Mouse (Mus musculus): ENCODE measurements around the gene BC030499.
A peak's percentile ranks its signal among the peaks of the same experiment; 100 is the strongest.

BC030499 gene

GRCm38 (mm10) chr11:78305272-78305671 is 14.6 kb downstream of the BC030499 start:
- DNase-seq (ENCODE audit: low spot score), result no peak

DNA sequence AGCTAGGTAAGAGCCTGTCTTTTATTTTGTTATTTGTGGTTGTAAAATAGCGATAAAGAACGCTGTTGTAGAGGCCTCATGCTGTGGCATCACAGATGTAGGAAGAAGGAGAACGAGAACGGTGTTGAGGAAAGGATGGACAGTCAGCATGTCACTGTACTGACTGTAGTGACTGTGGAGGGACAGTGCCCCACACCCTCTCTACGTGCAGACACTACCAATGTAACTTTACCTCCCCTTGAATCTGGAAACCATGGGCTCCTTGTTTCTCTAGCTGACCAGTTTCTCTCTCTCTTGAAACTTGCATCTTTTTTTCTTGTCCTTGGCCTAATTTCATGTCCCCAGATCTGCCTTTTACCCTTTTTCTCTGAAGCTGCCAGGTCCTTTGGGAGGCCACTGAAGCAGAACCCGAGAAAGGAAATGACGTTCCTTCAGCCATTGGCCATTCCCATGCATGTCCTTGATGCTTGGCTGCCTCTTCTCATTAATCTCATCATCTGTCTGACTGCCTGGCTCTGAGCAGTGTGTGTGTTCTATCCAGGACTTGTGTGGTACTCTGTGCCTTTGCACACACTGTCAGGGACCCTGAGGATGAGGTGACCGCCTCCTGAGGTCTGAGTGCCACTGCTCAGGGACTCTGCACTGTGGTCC is 20.3 kb downstream of the BC030499 start:
- no peak for DNase-seq (ENCODE audit: low spot score)

DNA sequence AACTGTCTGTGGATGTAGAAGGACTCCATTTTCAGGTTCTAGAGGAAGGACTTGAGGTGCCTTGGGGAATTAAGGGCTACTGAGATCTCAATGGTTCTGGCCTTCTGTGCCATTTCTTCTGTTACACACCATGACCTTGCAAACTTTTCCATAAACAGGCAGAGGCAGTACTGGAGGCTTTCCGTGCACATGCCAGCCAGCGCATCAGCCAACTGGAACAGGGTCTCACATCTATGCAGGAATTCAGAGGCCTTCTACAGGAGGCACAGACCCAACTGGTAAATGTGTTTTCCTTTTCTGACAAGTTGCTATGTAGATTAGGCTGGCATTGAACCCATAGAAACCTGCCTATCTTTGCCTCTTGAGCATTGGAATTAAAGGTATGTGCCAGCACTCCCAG is 23.0 kb downstream of the BC030499 start:
- DNase-seq (ENCODE audit: low spot score), result no peak

DNA sequence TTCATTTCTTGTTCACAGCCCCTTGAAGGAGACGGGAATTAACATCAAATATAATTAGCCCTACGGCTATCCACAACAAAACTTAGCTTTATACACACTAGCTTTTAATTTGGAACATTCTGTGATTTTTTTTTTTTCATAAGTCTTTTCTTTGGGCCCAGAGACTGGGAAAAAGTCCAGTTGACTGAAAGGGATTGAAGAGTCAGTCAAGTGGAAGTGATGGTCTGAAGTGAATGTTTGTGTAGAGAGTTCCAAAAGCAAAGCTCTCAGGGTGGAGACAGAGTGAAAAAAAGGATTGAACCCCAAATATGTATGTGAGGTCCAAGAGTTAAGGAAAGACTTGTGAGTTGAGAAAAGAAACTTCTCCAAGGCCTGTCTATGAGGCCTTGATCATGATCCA is 27.8 kb downstream of the BC030499 start:
- DNase-seq (ENCODE audit: low spot score), result no peak

GRCm38 (mm10) chr11:78322076-78322831 is 31.6 kb downstream of the BC030499 start:
- no peak for DNase-seq (ENCODE audit: low spot score)

GRCm38 (mm10) chr11:78322860-78323259 is 32.2 kb downstream of the BC030499 start, which contains the start of gene Aldoc:
Aldoc (plus strand) TSS chr11:78322968.
- peak; percentile 85 for DNase-seq (ENCODE audit: low spot score)

DNA sequence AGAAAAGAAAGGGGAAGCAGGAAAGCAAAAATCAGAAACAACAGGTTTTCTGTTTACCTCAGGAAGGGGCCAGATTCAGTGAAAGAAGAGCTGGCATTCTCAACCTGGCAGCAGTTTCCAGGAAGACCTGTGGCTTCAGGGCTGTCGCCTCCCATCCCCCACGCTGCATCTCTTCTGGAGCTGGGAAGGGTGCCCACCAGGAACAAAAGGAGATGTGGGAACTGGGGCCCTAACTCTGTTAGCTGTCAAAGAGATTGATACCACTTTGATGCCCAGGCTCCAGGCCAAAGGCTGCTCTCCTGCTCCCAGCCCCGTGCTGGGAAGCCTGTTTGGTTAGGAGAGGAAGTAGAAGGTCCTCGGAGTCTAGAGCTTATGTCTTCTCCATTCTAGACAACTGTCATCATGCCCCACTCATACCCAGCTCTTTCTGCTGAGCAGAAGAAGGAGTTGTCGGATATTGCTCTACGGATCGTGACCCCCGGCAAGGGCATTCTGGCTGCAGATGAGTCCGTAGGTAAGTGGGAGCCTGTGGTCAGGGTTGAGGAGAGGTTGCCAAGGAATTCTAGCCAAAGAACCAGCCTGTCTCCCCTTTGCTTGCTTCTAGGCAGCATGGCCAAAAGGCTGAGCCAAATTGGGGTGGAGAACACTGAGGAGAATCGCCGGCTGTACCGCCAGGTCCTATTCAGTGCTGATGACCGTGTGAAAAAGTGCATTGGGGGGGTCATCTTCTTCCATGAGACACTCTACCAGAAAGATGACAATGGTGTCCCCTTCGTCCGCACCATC is 33.6 kb downstream of the BC030499 start:
- no peak for DNase-seq (ENCODE audit: low spot score)

DNA sequence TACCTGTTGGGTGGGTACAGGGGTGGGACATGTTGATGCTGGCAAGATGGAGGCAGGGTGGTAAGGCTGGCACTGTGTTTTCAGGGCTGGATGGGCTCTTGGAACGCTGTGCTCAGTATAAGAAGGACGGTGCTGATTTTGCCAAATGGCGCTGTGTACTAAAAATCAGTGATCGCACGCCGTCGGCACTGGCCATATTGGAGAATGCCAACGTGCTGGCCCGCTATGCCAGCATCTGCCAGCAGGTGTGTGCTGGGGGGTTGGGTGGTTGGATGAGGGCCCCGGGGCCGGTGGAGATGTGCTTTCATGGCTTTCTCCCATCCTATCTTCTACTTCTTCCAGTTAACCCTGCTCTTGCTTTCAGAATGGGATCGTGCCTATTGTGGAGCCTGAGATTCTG is 34.3 kb downstream of the BC030499 start:
- no peak for DNase-seq (ENCODE audit: low spot score)

DNA sequence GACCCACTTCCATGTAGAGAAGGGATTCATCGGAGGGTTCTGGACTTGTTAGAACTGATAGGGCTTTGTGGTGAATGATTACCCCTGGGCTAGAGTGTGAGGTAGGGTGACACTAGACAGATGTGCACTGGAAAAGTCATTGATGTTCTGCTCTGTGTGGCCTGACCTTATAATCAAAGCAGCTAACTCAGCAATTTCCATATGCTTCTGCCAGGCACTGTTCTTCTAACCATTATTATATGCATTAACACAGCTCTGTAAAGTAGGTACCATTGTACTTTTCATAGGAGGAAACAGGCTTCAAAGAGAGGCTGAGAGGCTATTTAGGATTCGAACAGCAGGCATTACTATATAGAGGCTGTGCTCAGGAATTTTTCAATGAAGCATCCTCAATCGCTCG is 36.6 kb downstream of the BC030499 start:
- DNase-seq (ENCODE audit: low spot score), result no peak

DNA sequence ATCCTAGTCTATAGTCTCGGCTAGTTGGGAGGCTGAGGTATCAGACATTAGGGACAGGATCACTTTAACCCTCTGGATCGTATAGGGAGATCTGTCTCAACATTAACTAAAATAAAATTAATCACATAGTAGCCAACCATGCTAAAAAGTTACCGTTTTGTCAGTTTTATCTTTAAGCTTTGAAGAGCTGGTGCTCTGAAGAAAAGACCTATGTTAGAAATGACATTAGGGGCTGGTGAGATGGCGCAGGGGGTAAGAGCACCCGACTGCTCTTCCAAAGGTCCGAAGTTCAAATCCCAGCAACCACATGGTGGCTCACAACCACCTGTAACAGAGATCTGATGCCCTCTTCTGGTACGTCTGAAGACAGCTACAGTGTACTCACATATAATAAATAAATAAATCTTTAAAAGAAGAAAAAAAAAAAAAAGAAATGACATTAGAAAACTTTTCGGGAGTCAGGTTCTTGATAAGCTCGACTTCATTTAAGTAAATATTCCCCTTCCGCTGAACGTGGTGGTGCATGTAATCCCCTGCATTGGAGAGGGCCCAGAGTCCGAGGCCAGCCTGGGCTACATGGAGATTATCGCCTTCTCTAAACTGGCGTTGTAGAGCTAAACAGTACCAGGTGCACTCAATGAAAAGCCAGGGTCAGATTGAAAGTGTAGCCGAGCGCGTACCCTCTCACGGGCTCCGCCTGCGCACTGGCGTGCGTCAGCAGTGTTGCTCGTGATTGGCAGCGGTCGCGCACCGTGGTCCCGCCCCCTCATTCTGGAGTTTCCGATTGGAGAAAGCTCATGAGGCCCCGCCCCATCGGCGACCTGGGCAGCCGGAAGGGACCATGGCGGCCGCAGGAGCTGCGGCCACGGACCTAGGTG is 37.2 kb downstream of the BC030499 start, which contains the start of gene Pigs:
Gene Pigs (plus strand): TSS at position 782 of the 878 bp plus-strand sequence.
- peak; percentile 98 for DNase-seq (ENCODE audit: low spot score)

DNA sequence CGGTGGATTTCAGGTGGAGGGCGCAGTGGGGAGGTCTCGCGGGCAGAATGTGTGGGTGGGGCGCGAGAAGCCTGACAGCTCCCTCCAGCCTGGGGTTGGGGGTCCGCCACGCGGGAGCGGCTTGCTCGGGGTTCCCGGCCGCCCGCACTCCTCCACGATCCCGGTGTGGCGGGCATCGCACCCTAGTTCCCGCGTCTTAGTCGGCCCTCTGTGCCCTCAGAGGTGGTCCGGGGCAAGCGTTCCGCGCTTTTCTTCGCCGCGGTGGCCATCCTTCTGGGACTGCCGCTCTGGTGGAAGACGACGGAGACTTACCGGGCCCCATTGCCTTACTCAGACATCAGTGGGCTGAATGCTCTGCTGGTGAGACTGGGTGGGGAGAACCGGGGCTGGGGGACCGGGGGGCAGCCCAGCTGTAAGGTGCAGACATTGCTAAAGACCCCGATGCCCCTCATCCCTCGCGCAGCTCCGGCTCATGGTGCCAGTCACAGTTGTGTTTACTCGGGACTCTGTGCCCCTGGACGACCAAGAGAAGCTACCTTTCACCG is 37.9 kb downstream of the BC030499 start:
- no peak for DNase-seq (ENCODE audit: low spot score)

DNA sequence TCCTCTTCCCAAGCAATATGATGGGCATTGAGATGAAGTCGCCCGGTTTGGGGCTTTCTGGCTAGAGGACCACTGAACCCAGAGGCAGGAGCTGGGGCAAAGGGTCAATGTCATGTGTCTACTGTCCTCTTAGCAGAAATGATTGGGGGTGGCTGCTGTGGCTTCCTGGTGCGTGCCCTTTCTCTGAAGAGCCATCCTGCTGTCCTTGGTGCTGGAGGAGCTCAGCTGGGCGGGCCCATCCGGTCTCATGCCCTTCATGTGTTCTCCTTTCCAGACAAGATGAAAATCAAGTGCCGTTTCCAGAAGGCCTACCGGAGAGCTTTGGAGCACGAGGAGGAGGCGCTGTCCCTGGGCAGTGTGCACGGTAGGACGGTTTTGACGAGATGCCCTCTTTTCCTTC is 42.0 kb downstream of the BC030499 start:
- no peak for DNase-seq (ENCODE audit: low spot score)

DNA sequence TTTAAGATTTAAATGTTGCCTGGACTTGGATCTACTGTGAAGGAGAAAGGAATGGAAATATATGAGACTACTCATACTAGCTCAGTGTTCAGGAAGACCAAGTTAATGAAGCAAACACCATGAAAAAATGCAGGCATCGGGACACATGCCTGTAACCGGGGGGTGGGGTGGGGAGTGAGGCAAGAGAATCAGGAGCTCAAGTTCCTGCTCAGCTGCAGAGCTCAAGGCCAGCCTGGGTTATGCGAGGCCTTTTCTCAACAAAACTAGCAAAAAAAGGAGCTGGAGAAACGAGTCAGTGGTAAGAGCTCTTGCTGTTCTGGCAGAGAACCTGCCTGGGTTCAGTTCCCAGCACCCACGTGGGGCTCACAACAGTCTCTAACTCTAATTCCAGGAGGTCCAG is 43.4 kb downstream of the BC030499 start:
- DNase-seq (ENCODE audit: low spot score), result no peak

GRCm38 (mm10) chr11:78337040-78337439 is 46.4 kb downstream of the BC030499 start:
- DNase-seq (ENCODE audit: low spot score), result no peak

- DNase-seq (ENCODE audit: low spot score), result no peak
These were observed 51.1 kb downstream of the BC030499 start for GRCm38 (mm10) chr11:78341702-78342101.

DNA sequence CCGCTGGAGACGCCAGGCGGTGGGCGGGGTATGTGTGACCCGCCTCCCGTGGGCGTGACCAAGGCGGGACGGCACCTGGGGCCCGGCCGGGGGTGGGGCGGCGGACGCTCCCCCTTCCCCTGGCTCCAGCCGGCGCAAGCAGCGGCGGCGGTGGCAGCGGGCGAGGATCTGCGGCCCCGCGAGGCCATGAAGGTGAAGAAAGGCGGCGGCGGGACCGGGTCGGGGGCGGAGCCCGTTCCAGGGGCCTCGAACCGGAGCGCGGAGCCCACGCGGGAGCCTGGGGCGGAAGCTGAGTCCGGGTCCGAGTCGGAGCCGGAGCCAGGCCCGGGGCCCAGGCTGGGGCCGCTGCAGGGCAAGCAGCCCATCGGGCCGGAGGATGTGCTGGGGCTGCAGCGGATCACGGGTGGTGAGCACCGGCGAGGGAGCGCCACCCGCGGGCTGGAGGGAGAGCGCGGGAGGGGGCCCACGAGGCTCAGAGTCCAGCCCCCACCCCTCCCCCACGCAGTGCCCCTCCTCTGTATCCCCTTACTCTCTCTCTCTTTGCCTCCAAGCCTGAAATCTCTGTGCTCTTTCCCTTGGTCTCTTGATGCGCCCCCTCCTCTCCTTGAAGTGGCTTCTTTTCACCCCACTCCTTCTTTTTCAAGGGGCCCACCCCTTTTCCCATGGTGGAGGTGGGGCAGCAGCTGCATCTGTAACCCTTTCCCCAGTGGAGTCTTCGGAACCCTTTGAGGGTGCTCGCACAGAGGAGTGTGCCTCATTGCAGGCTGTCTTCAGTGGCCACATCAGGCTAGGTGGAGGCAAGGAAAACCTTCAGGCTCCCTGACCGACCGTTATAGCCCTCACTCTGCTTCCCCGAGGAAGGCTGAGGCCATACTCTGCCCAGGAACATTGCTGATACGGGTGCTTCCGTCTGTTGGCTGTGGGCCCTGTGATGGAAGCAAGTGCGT is 53.0 kb downstream of the BC030499 start, which contains the start of gene Unc119:
Gene Unc119 (plus strand): TSS at position 102 of the 947 bp plus-strand sequence.
- DNase-seq (ENCODE audit: low spot score), result peak; percentile 93

GRCm38 (mm10) chr11:78344328-78344889 is 53.8 kb downstream of the BC030499 start:
- DNase-seq (ENCODE audit: low spot score), result no peak

DNA sequence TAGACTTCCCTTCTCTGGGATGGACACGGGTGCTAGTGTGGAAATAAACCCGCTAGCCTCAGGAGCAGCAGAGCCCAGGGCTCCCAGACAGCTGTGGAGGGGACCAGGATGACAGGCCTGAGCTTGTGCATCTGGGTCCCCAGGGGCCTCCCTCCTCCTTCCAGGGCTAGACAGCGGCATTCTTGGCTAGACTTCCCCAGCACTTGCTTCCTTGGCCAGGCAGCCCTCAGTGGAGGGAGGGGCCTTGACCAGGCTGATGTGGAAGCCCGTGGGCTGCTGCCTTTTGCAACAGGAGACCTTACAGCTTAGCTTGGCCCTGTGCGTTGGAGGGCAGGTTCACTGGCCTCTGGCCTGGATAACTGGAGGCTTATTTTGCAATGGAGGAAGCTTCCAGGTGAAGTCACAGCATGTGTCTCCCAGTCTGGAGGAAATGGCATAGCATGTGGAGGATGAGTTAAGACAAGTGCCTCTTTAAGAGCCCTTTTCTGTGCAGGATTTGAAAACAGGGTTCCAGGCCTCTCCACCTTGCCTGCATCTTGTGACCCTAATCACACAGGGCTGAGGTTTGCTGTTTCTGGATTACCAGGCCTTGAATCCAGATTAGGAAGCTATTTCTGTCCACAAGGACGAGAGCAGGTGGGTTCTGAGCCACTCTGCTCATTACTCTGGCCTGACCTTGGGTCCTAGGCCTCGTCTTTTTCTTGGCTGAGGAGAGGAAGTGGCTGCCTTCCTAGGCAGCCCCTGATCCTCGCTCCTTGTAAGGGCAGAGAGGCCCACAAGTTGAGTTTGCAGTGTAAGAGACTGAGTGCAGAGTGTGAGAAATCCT is 54.5 kb downstream of the BC030499 start:
- peak; percentile 77 for DNase-seq (ENCODE audit: low spot score)

DNA sequence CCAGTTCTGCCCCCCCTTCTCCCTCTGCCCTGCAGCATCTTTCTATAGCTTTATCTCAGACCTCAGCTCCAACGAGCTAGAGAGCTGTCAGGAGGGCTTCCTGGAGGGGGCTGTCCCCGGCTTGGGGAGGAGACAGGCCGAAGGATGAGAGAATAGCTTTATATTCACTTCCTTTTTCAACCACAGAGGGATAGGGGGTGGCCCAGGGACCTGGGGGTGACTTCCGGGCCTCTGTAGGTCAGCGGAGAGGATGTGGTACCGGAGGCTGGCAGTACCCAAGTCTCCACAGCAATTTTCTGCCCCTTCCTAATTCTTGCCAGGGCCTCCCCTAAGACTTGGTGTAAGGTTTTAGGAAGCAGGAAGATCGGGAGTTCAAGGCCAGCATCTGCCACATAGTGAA is 55.2 kb downstream of the BC030499 start:
- DNase-seq (ENCODE audit: low spot score), result no peak

Measured in testis, postnatal 10 days (tissue).